Mouse (Mus musculus): ENCODE measurements around the gene Angptl8. TPM values are rescaled to one million over a fixed set of nuclear protein-coding genes. Genes with fewer than 3 reads are reported as not detected.
A peak's percentile ranks its signal among the peaks of the same experiment; 100 is the strongest.
"Not testable (repeated sequence)": the region's sequence is repeated elsewhere in the genome, so short reads cannot be mapped to it uniquely, and the experiment has no call there.

Gene Angptl8
- polyA plus RNA-seq, 1 experiment, result 0.04 TPM

DNA sequence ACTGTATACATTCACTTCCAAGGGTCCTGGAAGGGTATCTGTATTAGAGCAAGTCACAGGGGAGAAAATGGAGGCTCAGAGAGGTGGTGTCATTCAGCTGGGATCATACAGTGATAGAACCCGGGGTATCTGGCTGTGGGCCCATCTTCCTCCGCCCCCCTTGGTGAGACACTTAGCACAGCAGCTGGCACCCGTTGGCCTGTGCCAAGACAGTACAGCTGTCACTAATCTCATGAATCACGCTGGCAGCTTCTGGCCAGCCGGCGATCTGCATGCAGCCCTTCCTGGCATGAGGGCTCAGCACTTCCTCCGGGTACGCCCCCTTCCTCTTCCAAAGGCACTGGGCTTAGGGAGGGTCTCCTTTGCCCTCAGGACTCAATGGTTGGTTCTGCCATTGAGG, 42.7 kb upstream of the Angptl8 start:
- Histone ChIP-seq H3K79me2 (ENCODE audit: control insufficient read depth, insufficient read depth) (peaks cover 97% of the 10 kb centered on the region), H3K4me3 (ENCODE audit: insufficient read depth, poor library complexity, severe bottlenecking) (no peak overlapping the region), H3K36me3 (ENCODE audit: control insufficient read depth, insufficient read depth) (peaks cover 51% of the 10 kb centered on the region), H3ac (ENCODE audit: control insufficient read depth, insufficient read length, low read depth) (no peak overlapping the region), H3K27me3 (ENCODE audit: control insufficient read depth, insufficient read depth, insufficient read length) (no peaks in the 10 kb centered on the region), H3K79me3 (ENCODE audit: low read depth) (peaks cover 52% of the 10 kb centered on the region)
- peak; percentile 12 for TF ChIP-seq MAX (IDR thresholded peaks at IDR 0.05)
- TF ChIP-seq MYOD1 (IDR thresholded peaks at IDR 0.05; ENCODE audit: control insufficient read depth, insufficient read length, low read depth), result peak; percentile 97
- TF ChIP-seq MYOG (IDR thresholded peaks at IDR 0.05; ENCODE audit: control insufficient read depth, extremely low read depth, insufficient read length), result no peak
- no peak for TF ChIP-seq CTCF (IDR thresholded peaks at IDR 0.05; ENCODE audit: control insufficient read depth, insufficient read depth, insufficient read length)
- TF ChIP-seq CEBPB (IDR thresholded peaks at IDR 0.05; ENCODE audit: low read depth), result no peak
- TF ChIP-seq FOSL1 (IDR thresholded peaks at IDR 0.05; ENCODE audit: insufficient read depth, low read length, poor library complexity, severe bottlenecking), result no peak
- TF ChIP-seq USF1 (IDR thresholded peaks at IDR 0.05; ENCODE audit: low read depth), result no peak

DNA sequence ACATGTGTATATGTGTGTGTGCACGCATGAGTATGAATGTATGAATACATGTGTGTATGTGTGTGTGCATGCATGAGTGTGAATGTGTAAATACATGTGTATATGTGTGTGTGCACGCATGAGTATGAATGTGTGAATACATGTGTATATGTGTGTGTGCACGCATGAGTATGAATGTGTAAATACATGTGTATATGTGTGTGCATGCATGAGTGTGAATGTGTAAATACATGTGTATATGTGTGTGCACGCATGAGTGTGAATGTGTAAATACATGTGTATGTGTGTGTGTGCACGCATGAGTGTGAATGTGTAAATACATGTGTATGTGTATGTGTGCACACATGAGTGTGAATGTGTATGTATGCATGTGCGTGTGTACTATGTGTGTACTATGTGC, 41.8 kb upstream of the Angptl8 start:
- not testable (repeated sequence) for H3K27me3 ChIP-seq (ENCODE audit: control insufficient read depth, insufficient read depth, insufficient read length); H3ac ChIP-seq (ENCODE audit: control insufficient read depth, insufficient read length, low read depth); H3K4me3 ChIP-seq (ENCODE audit: insufficient read depth, poor library complexity, severe bottlenecking)
- H3K36me3 ChIP-seq (ENCODE audit: control insufficient read depth, insufficient read depth), result peaks cover 47% of the 10 kb centered on the region
- H3K79me2 ChIP-seq (ENCODE audit: control insufficient read depth, insufficient read depth), result peaks cover 95% of the 10 kb centered on the region
- H3K79me3 ChIP-seq (ENCODE audit: low read depth), result peaks cover 51% of the 10 kb centered on the region

DNA sequence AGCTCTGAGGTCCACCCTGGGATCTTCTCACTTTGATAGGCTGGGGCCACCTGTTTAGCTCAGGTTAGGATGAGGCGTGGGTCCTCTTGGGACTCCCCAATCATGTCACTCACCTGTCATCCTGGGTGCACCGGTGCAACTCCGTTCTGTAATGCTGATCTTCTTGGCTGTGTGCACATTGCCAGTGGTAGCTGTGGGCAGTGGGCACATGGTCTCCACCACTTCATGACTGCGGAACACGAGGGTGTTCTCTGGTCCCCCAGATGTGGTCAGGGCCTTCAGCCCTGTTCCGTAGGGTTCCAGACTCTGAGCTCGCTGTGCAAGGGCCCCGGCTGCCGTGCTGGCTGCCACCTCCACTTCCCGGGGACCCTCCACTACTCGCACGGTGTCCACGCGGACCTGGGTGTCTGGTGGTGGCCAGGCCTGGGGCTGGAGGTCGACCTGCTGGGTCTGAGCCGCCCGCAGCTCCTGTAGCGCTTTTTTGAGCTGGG, 40.9 kb upstream of the Angptl8 start:
- H3K27me3 ChIP-seq (ENCODE audit: control insufficient read depth, insufficient read depth, insufficient read length), result no peaks in the 10 kb centered on the region
- TF ChIP-seq MAX (IDR thresholded peaks at IDR 0.05), result no peak
- TF ChIP-seq CTCF (IDR thresholded peaks at IDR 0.05; ENCODE audit: control insufficient read depth, insufficient read depth, insufficient read length), result no peak
- no peak for TF ChIP-seq CEBPB (IDR thresholded peaks at IDR 0.05; ENCODE audit: low read depth)
- no peak for TF ChIP-seq FOSL1 (IDR thresholded peaks at IDR 0.05; ENCODE audit: insufficient read depth, low read length, poor library complexity, severe bottlenecking)
- TF ChIP-seq USF1 (IDR thresholded peaks at IDR 0.05; ENCODE audit: low read depth), result no peak
- no peak for TF ChIP-seq MYOG (IDR thresholded peaks at IDR 0.05; ENCODE audit: control insufficient read depth, extremely low read depth, insufficient read length)
- TF ChIP-seq MYOD1 (IDR thresholded peaks at IDR 0.05; ENCODE audit: control insufficient read depth, insufficient read length, low read depth), result no peak
- peaks cover 47% of the 10 kb centered on the region for H3K36me3 ChIP-seq (ENCODE audit: control insufficient read depth, insufficient read depth)
- H3K79me3 ChIP-seq (ENCODE audit: low read depth), result peaks cover 43% of the 10 kb centered on the region
- H3K4me3 ChIP-seq (ENCODE audit: insufficient read depth, poor library complexity, severe bottlenecking), result no peak overlapping the region
- H3ac ChIP-seq (ENCODE audit: control insufficient read depth, insufficient read length, low read depth), result no peak overlapping the region
- H3K79me2 ChIP-seq (ENCODE audit: control insufficient read depth, insufficient read depth), result peaks cover 86% of the 10 kb centered on the region

DNA sequence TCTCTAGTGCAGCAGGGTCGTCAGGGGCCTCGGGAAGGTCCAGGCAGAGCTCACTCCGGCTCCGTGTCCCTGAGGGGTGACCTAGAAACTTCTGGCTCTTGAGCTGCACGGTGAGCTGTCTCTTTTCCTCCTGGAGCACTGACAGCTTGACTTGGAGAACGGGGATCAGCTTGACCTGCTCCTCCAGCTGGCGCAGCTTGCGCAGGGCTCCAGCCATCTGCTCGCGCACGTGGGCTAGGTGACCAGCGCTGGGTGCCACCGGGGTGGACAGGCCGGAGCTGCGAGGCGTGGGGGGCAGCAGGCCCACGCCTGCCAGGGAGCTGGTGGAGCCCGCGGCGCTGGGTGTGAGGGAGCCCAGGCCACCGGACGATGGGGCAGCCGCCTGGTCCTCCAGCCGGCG, 40.4 kb upstream of the Angptl8 start:
- no peak overlapping the region for H3ac ChIP-seq (ENCODE audit: control insufficient read depth, insufficient read length, low read depth)
- peaks cover 38% of the 10 kb centered on the region for H3K79me3 ChIP-seq (ENCODE audit: low read depth)
- peaks cover 42% of the 10 kb centered on the region for H3K36me3 ChIP-seq (ENCODE audit: control insufficient read depth, insufficient read depth)
- H3K4me3 ChIP-seq (ENCODE audit: insufficient read depth, poor library complexity, severe bottlenecking), result no peak overlapping the region
- TF ChIP-seq MAX (IDR thresholded peaks at IDR 0.05) (no peak), MYOD1 (IDR thresholded peaks at IDR 0.05; ENCODE audit: control insufficient read depth, insufficient read length, low read depth) (no peak), MYOG (IDR thresholded peaks at IDR 0.05; ENCODE audit: control insufficient read depth, extremely low read depth, insufficient read length) (no peak), USF1 (IDR thresholded peaks at IDR 0.05; ENCODE audit: low read depth) (no peak), CTCF (IDR thresholded peaks at IDR 0.05; ENCODE audit: control insufficient read depth, insufficient read depth, insufficient read length) (no peak), CEBPB (IDR thresholded peaks at IDR 0.05; ENCODE audit: low read depth) (no peak), FOSL1 (IDR thresholded peaks at IDR 0.05; ENCODE audit: insufficient read depth, low read length, poor library complexity, severe bottlenecking) (no peak)
- H3K79me2 ChIP-seq (ENCODE audit: control insufficient read depth, insufficient read depth), result peaks cover 81% of the 10 kb centered on the region
- H3K27me3 ChIP-seq (ENCODE audit: control insufficient read depth, insufficient read depth, insufficient read length), result no peaks in the 10 kb centered on the region

DNA sequence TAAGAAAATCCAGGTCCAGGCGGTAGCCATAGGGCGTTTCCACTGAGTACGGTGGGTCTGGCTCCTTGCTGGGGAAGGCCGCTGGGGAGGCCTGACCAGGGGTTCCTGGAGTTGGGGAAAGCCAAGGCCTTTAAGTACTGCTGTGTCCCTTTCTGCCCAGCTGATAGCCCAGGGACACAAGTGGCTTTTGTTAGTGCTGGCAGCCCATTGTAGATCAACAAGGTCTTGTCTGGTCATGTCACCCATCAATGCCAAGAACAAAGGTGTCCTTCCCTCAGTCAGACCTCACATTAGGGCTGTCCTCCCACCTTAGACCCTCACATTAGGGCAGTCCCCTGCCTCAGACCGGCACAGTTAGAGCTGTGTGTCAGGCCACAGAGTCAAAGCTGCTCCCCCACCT, 39.7 kb upstream of the Angptl8 start:
- no peak overlapping the region for H3K4me3 ChIP-seq (ENCODE audit: insufficient read depth, poor library complexity, severe bottlenecking)
- no peaks in the 10 kb centered on the region for H3K27me3 ChIP-seq (ENCODE audit: control insufficient read depth, insufficient read depth, insufficient read length)
- H3K79me2 ChIP-seq (ENCODE audit: control insufficient read depth, insufficient read depth), result peaks cover 74% of the 10 kb centered on the region
- TF ChIP-seq CTCF (IDR thresholded peaks at IDR 0.05; ENCODE audit: control insufficient read depth, insufficient read depth, insufficient read length) (no peak), MYOD1 (IDR thresholded peaks at IDR 0.05; ENCODE audit: control insufficient read depth, insufficient read length, low read depth) (no peak), MYOG (IDR thresholded peaks at IDR 0.05; ENCODE audit: control insufficient read depth, extremely low read depth, insufficient read length) (no peak), MAX (IDR thresholded peaks at IDR 0.05) (no peak), CEBPB (IDR thresholded peaks at IDR 0.05; ENCODE audit: low read depth) (no peak), USF1 (IDR thresholded peaks at IDR 0.05; ENCODE audit: low read depth) (no peak)
- peaks cover 36% of the 10 kb centered on the region for H3K36me3 ChIP-seq (ENCODE audit: control insufficient read depth, insufficient read depth)
- H3K79me3 ChIP-seq (ENCODE audit: low read depth), result peaks cover 31% of the 10 kb centered on the region
- H3ac ChIP-seq (ENCODE audit: control insufficient read depth, insufficient read length, low read depth), result no peak overlapping the region

DNA sequence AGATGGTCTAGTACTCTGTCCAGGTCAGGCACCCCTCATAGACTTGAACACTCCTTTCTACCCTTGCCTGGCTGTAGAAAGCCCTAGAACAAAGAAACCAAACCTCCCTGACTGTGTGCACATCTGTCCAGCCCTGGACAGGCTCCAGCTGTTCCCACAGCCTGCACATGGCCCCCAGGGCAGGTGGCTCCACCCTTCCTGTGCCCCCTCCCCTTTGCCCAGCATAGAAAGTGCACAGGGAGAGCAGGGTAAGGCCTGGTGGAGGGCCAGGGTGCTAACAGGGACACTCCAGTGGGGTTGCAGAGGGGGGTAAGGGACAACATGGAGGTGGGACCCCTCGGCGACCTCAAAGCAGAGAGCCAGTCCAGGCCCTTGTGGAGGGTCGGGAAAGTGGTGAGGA, 39.1 kb upstream of the Angptl8 start:
- Histone ChIP-seq H3ac (ENCODE audit: control insufficient read depth, insufficient read length, low read depth) (no peak overlapping the region), H3K27me3 (ENCODE audit: control insufficient read depth, insufficient read depth, insufficient read length) (no peaks in the 10 kb centered on the region), H3K79me2 (ENCODE audit: control insufficient read depth, insufficient read depth) (peaks cover 67% of the 10 kb centered on the region), H3K4me3 (ENCODE audit: insufficient read depth, poor library complexity, severe bottlenecking) (no peak overlapping the region), H3K36me3 (ENCODE audit: control insufficient read depth, insufficient read depth) (peaks cover 29% of the 10 kb centered on the region), H3K79me3 (ENCODE audit: low read depth) (peaks cover 25% of the 10 kb centered on the region)
- TF ChIP-seq FOSL1 (IDR thresholded peaks at IDR 0.05; ENCODE audit: insufficient read depth, low read length, poor library complexity, severe bottlenecking) (no peak), CTCF (IDR thresholded peaks at IDR 0.05; ENCODE audit: control insufficient read depth, insufficient read depth, insufficient read length) (no peak), MYOD1 (IDR thresholded peaks at IDR 0.05; ENCODE audit: control insufficient read depth, insufficient read length, low read depth) (no peak), MAX (IDR thresholded peaks at IDR 0.05) (no peak), USF1 (IDR thresholded peaks at IDR 0.05; ENCODE audit: low read depth) (no peak), MYOG (IDR thresholded peaks at IDR 0.05; ENCODE audit: control insufficient read depth, extremely low read depth, insufficient read length) (no peak), CEBPB (IDR thresholded peaks at IDR 0.05; ENCODE audit: low read depth) (no peak)

All from C2C12 (cell line).